Mouse (Mus musculus) kidney, embryonic 15.5 days (tissue): ENCODE results near the gene Anapc11. TPM values are rescaled to one million over a fixed set of nuclear protein-coding genes. Genes with fewer than 3 reads are reported as not detected.
"Not testable (repeated sequence)": the region's sequence is repeated elsewhere in the genome, so short reads cannot be mapped to it uniquely, and the experiment has no call there.

Experiments
- ATAC-seq: fragments of 200-750 bp; cut with Nextera tagmentation; replicated peaks from 2 replicates; pipeline ENCODE4 v1.8.0; 2017; ENCODE audit warnings: moderate TSS enrichment; ENCODE audit not compliant: low FRiP score
- H3K27ac ChIP-seq: fragments of 300-500 bp; sonication (generic); 2 replicates; pipeline ENCODE4 v1.5.1; 2015; ENCODE audit warnings: mild to moderate bottlenecking, inconsistent platforms
- H3K27me3 ChIP-seq: fragments of 300-500 bp; sonication (generic); 2 replicates; pipeline ENCODE4 v1.6.1; 2015; ENCODE audit warnings: inconsistent platforms
- H3K36me3 ChIP-seq: fragments of 300-500 bp; sonication (generic); 2 replicates; pipeline ENCODE4 v1.6.1; 2015; ENCODE audit warnings: inconsistent platforms
- H3K4me1 ChIP-seq: fragments of 300-500 bp; sonication (generic); 2 replicates; pipeline ENCODE4 v1.6.1; 2015; ENCODE audit warnings: inconsistent platforms
- H3K4me2 ChIP-seq: fragments of 300-500 bp; sonication (generic); 2 replicates; pipeline ENCODE4 v1.6.1; 2015; ENCODE audit warnings: moderate library complexity, mild to moderate bottlenecking, inconsistent platforms
- H3K4me3 ChIP-seq: fragments of 300-500 bp; sonication (generic); replicated peaks from 2 replicates; pipeline ENCODE4 v1.5.1; 2015; ENCODE audit warnings: mild to moderate bottlenecking, inconsistent platforms
- H3K9ac ChIP-seq: fragments of 300-500 bp; sonication (generic); 2 replicates; pipeline ENCODE4 v1.6.1; 2015; ENCODE audit warnings: mild to moderate bottlenecking, inconsistent platforms
- H3K9me3 ChIP-seq: fragments of 300-500 bp; sonication (generic); replicated peaks from 2 replicates; pipeline ENCODE4 v1.6.1; 2016; ENCODE audit warnings: inconsistent platforms
- WGBS: fragments of 180-500 bp; shearing (Covaris S2); methylation state at CpG from one replicate; pipeline ENCODE4 v1.1.7; 2015; ENCODE audit warnings: mixed read lengths; 5-methylcytosine and 5-hydroxymethylcytosine counted together
- polyA plus RNA-seq: library from polyadenylated mRNA; unstranded; fragments of >200 nt; fragmentation: Nextera tagmentation; extraction: Ambion mirVana; gene quantifications from 2 replicates; pipeline ENCODE4 v1.2.1, GENCODE M21; 2015

Gene Anapc11
- polyA plus RNA-seq, 1 experiment from 2014 or later, result 206 TPM

DNA sequence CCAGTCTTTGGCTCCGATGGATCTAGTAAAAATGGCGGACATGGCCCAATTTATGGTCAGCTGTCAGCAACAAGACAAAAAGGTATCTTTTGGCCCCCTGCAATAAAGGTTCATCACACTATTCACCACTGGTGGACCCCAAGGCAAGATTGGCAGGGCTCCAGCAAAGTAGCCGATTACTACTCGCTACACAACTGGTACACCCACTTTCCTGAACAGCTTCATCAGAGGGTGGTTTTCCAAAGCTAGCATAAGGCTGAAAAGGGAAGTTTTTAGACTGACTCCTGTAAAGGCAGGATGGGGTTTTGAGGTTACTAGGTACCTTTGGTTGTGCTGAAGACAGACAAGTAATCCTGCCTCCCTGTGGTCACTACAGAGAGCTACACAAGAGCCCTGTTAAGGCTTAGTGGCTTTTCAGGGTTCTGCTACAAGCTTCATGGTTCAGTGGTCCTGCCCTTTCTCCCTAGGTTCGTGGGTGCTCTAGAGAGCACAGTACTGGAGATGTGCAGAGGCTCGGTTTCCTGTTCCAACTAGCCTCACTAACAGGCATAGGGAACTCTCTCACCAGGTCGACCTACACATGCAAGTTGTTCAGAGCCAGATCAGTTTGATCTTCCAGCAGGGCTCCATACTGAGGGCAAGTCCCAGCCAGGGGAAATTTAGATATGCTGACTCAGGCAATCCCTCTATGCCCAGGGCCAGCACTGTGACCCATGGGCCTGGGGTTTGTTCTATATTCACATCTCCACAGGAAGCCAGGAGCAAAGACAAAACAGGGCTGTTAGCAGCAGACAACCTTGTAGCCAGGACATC, 20.8 kb upstream of the Anapc11 start:
- no peak overlapping the region for H3K4me3 ChIP-seq
- no peaks in the 10 kb centered on the region for H3K27me3 ChIP-seq
- ATAC-seq, result no peak
- H3K9ac ChIP-seq, result no peak overlapping the region
- H3K27ac ChIP-seq, result peak overlapping the region; percentile 94
- peaks cover 53% of the 10 kb centered on the region for H3K4me1 ChIP-seq
- no peak overlapping the region for H3K4me2 ChIP-seq
- 78% methylated on average over 7 of the region's 7 CpGs for WGBS
- H3K36me3 ChIP-seq, result peaks cover 28% of the 10 kb centered on the region
- no peaks in the 10 kb centered on the region for H3K9me3 ChIP-seq

DNA sequence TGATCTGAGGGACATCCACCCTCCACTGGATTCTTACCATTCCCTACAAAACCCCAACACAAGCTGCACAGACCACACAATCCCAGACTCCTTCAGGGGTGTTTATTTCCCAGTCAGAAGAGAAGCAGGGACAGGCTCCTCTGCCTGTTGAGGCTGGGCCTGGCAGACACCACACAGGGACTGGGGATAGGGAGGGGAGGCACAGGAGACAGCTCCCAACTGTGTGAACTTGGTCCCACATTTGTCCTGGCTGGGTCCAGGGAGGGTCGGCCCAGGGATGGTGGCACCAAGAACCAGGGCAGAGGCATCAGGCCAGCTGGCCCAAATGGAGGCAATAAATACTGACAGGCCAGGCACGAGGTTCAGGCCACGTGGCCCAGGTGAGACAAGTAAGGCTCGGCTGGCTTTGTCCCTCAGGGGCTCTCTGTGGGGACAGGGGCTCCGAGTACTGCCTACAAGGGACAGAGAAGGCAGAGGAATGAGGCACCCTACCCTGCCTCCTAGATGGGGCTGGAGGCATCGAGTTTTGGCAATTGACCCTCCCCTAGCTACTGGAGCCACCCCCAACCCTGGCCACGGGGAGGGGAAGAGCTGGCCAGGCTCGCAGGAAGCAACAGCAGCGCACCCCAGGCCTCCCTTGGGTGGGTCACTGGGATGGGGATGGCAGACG, 20.1 kb upstream of the Anapc11 start:
- no peak for ATAC-seq
- Histone ChIP-seq H3K9me3 (no peaks in the 10 kb centered on the region), H3K4me1 (peaks cover 56% of the 10 kb centered on the region), H3K4me3 (no peak overlapping the region), H3K27ac (peak overlapping the region; percentile 94), H3K36me3 (peaks cover 32% of the 10 kb centered on the region), H3K9ac (no peak overlapping the region), H3K4me2 (no peak overlapping the region), H3K27me3 (no peaks in the 10 kb centered on the region)
- 69% methylated on average over 10 of the region's 10 CpGs for WGBS

DNA sequence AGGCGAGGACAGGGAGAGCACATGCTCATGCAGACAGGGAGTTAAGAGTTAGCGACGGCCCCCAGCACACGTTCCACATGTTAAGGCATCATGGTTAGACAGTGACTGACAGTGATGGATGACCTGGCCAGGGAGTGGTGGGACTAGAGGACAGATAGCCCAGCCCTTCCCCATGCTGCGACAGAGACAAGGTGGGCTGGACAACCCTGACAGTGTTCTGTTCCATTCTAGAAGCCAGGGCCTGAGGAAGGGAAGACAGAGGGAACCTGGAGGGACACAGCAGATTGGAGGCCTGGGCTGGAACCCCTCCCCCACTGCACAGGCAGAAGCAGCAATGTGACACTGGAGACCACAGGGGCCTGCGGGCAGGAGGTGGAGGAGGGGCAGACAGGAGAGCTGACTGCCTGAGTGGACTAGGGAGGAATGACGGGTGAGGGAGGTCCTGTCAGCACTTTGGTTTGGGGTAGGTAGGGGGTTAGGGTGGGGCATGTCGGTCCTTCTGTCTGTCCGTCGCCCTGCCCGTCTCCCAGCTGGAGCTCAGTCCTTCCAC, 19.5 kb upstream of the Anapc11 start:
- Histone ChIP-seq H3K9me3 (no peaks in the 10 kb centered on the region), H3K9ac (no peak overlapping the region), H3K36me3 (peaks cover 33% of the 10 kb centered on the region), H3K4me1 (peaks cover 56% of the 10 kb centered on the region), H3K27ac (peak overlapping the region; percentile 94), H3K4me3 (peak overlapping the region; percentile 95; the same call in 1 of the 2 replicates), H3K27me3 (no peaks in the 10 kb centered on the region), H3K4me2 (0 out of 2 replicates have a peak overlapping the region, but pooled peaks have one; percentile 90)
- WGBS, result 63% methylated on average over 11 of the region's 11 CpGs
- ATAC-seq, result 0 out of 2 replicates have a peak, but pooled peaks have one; percentile 10

DNA sequence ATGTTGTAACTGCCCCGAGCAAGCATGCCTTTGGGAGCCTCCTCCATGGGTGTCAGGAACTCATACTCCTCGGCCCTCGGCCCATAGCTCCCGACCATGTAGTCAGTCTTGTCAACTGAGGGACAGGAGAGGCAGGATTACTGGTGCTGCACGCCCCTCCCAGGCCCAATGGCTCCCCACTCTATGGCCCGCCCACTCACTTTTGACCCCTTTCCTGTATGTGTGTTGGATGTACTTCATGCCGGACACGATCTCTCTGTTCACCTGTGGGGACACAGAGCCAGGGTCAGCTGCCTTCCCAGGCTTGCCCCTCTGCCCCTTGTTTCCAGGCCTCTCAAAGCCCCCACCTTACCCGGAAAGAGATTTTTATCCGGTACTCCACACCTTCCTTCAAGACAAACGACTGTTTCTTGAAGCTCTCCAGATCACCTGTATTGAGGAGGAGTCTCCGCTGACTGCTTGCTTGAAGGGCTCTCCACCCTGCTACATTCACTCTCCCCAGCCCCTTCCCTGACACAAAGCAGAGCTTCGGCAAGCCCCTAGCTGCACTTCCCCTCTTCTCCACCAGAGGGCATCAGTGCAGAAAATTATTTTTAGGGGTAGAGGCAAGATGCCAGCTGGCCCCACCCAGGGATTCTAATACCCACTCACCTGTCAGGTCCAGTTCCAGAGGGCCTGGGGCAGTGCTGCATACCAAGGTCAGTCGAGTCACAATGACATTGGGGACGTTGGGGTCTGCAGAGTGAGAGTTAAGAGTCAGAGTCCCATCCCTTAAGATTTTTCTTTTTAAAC, 18.7 kb upstream of the Anapc11 start:
- H3K9ac ChIP-seq, result peak overlapping the region; percentile 96
- peak overlapping the region; percentile 95 for H3K4me3 ChIP-seq
- ATAC-seq, result peak; percentile 12; the same call in 1 of the 2 replicates
- H3K27ac ChIP-seq, result peak overlapping the region; percentile 94
- no peaks in the 10 kb centered on the region for H3K9me3 ChIP-seq
- peaks cover 41% of the 10 kb centered on the region for H3K36me3 ChIP-seq
- peak overlapping the region; percentile 90 for H3K4me2 ChIP-seq
- 45% methylated on average over 15 of the region's 15 CpGs for WGBS
- peaks cover 51% of the 10 kb centered on the region for H3K4me1 ChIP-seq
- H3K27me3 ChIP-seq, result no peaks in the 10 kb centered on the region

DNA sequence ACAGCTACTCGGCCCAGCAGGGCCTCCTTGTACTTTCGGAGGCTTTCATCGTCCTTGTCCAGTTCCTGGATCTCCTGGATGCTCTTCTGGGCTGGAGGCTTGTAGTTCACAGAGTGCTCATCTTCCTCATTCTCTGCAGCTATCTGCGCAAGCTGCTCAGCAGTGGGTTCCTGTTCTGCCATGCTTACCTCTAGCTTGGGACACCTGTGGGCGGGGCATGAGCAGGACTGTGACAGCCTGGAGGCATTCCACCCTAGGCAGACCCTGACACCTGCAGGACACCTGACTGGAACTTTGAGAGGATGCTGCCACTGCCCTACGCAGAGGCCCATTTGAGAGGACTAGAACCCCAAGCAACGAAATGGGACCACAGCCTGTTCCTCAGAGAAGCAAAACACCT, 18.0 kb upstream of the Anapc11 start:
- WGBS, result 56% methylated on average over 7 of the region's 7 CpGs
- peak overlapping the region; percentile 90 for H3K4me2 ChIP-seq
- ATAC-seq, result no peak
- peak overlapping the region; percentile 94 for H3K27ac ChIP-seq
- no peaks in the 10 kb centered on the region for H3K9me3 ChIP-seq
- H3K27me3 ChIP-seq, result no peaks in the 10 kb centered on the region
- peaks cover 48% of the 10 kb centered on the region for H3K4me1 ChIP-seq
- H3K9ac ChIP-seq, result peak overlapping the region; percentile 96
- peaks cover 47% of the 10 kb centered on the region for H3K36me3 ChIP-seq
- peak overlapping the region; percentile 95 for H3K4me3 ChIP-seq

DNA sequence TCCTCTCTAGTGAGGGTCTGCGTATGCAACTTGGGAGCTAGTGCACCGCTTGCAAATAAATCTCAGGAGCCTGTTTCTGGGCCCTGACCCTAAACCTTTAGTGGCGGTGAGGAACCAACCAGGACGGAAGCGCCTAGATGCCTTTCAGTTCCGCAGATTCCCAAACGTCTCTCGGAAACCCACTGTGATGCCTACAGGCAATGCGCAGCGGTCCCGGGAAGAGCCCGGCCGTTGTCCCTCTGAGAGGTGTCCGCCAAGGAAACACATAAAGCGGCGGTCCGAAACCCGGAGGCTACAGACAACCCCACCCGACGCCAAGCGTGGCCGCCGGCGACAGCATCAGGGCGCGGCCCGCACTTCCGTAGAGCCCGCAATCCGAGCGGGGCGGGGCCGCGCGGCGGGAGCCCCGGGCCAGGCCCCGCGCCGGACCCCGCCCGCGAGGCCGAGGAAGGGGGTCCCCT, 17.3 kb upstream of the Anapc11 start:
- peak overlapping the region; percentile 94 for H3K27ac ChIP-seq
- peak overlapping the region; percentile 96 for H3K9ac ChIP-seq
- WGBS, result 1% methylated on average over 43 of the region's 44 CpGs
- peaks cover 55% of the 10 kb centered on the region for H3K36me3 ChIP-seq
- H3K4me1 ChIP-seq, result peaks cover 48% of the 10 kb centered on the region
- H3K4me3 ChIP-seq, result peak overlapping the region; percentile 95
- H3K4me2 ChIP-seq, result peak overlapping the region; percentile 90
- peak; percentile 30; the same call in 1 of the 2 replicates for ATAC-seq
- no peaks in the 10 kb centered on the region for H3K9me3 ChIP-seq
- no peaks in the 10 kb centered on the region for H3K27me3 ChIP-seq

DNA sequence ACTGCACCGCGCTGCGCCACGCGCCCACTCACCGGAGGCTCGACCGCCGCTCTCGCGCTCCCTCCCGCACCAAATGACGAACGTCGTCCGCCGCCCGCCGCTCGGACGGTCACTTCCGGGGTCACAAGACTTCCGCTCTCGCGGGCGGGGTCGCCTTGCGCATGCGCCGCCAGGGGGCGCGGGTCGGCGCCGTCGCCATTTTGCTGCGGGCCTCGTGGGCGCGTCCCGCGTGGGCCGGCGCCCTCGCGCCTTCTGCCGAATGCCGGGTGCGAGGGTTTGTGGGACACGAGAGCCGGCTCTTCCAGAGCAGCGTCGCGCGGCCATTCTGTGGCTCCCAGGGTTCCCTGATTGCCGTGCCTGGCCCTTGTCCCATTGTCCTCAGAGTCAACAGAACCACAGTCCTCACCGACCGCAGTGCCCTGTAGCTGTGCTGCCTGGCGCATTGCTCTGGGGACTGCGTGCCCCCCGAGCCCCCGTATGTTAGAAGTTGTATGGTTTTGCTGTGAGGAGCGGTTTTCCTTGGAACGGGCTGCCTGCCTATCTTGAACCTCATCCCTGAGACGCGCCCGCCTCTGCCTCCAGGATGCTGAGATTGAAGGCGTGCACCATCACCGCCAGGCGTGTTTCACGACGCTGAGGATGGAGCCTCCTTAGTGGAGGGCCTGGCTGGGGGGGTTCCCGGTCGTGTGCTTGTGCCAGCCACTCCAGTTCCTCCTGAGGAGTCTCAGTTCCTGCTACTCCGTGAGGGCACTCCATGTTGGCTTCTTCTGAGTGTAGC, 16.5 kb upstream of the Anapc11 start, which contains the start of gene Arhgdia:
Gene Arhgdia (minus strand): TSS at position 135 of the 778 bp plus-strand sequence.
- Histone ChIP-seq H3K27ac (peak within 1 kb of the TSS; percentile 94), H3K27me3 (no peaks in the 10 kb centered on the region), H3K4me2 (peak within 1 kb of the TSS; percentile 90), H3K4me1 (peaks cover 48% of the 10 kb centered on the region), H3K4me3 (peak within 1 kb of the TSS; percentile 95), H3K36me3 (peaks cover 62% of the 10 kb centered on the region), H3K9ac (peak within 1 kb of the TSS; percentile 96), H3K9me3 (no peaks in the 10 kb centered on the region)
- 5% methylated on average over 66 of the region's 75 CpGs for WGBS
- ATAC-seq, result peak; percentile 15; the same call in 1 of the 2 replicates

DNA sequence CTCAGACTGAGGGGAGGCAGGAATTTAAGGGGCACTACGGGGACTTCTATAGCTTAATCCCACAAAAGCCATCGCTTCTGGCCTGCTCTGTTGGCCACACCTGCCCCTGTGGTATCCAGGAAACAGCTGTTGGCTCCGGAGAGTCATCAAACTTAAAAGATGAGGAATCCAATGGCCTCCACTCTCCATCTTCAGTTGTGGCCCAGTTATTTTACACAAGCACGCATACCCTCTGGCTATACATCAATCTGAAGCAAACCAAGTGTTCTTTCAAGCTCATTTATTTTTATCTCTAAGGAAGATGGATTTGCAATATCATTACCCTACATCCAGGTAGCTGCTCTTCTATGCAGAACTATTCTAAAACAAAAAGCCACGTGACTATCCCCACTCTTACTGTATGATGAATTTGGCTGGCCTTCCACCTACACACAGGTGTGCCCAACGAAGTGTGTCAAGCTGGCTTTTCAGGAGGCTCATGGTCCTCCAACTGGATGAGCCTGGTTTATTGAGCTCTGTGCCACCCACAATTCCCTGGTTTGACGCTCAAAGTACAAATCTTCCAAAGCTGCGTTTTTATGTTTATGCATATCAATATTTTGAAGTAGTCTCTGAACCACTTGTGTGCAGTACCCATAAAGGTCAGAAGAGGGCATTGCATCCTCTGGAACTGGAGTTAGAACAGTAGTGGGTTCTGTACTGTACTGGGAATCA, 15.8 kb upstream of the Anapc11 start:
- Histone ChIP-seq H3K36me3 (peaks cover 66% of the 10 kb centered on the region), H3K27me3 (no peaks in the 10 kb centered on the region), H3K4me1 (peaks cover 44% of the 10 kb centered on the region), H3K9me3 (no peaks in the 10 kb centered on the region), H3K4me2 (peak overlapping the region; percentile 90), H3K27ac (peak overlapping the region; percentile 94), H3K4me3 (peak overlapping the region; percentile 95), H3K9ac (peak overlapping the region; percentile 96)
- 71% methylated on average over 8 of the region's 8 CpGs for WGBS
- ATAC-seq, result no peak

DNA sequence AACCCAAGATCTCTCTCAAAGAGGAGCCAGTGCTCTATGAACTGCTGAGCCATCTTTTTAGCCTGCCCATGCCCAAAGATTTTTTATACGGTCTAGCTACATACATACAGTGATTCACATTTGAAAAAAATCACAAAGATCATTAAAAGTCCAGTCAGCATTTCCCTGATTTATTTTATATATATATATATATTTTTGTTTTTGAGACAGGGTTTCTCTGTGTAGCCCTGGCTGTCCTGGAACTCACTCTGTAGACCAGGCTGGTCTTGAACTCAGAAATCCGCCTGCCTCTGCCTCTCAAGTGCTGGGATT, 15.3 kb upstream of the Anapc11 start:
- peaks cover 39% of the 10 kb centered on the region for H3K4me1 ChIP-seq
- H3K9me3 ChIP-seq, ATAC-seq, H3K27me3 ChIP-seq, H3K4me2 ChIP-seq, H3K9ac ChIP-seq, H3K4me3 ChIP-seq: not testable (repeated sequence)
- peak overlapping the region; percentile 94; the same call in 1 of the 2 replicates for H3K27ac ChIP-seq
- 92% methylated on average over 2 of the region's 2 CpGs for WGBS
- H3K36me3 ChIP-seq, result peaks cover 66% of the 10 kb centered on the region

DNA sequence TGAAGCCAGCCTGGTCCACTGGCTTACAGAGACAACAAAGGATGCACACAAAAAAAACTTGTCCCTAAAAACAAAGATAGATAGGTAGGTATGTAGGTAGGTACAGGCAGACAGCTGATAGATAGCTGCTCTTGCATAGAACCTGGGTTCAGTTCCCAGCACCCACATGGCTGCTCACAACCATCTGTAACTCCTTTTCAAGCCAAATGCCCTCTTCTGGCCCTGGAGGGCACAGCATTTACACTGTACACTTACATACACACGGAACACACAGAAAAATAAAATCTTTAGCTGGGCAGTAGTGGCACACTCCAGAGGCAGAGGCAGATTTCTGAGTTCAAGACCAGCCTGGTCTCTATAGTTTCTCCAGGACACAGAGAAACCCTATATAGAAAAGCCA, 14.3 kb upstream of the Anapc11 start:
- WGBS, result 100% methylated on average over 1 of the region's 1 CpGs
- ATAC-seq, result no peak
- no peak overlapping the region for H3K9ac ChIP-seq
- no peak overlapping the region for H3K4me3 ChIP-seq
- no peak overlapping the region for H3K27ac ChIP-seq
- no peak overlapping the region for H3K4me2 ChIP-seq
- H3K27me3 ChIP-seq, result no peaks in the 10 kb centered on the region
- peaks cover 66% of the 10 kb centered on the region for H3K36me3 ChIP-seq
- peaks cover 29% of the 10 kb centered on the region for H3K4me1 ChIP-seq
- H3K9me3 ChIP-seq, result no peaks in the 10 kb centered on the region
